10 mouse cellular contexts compared by ENCODE assay signal in the genomic region with DNA sequence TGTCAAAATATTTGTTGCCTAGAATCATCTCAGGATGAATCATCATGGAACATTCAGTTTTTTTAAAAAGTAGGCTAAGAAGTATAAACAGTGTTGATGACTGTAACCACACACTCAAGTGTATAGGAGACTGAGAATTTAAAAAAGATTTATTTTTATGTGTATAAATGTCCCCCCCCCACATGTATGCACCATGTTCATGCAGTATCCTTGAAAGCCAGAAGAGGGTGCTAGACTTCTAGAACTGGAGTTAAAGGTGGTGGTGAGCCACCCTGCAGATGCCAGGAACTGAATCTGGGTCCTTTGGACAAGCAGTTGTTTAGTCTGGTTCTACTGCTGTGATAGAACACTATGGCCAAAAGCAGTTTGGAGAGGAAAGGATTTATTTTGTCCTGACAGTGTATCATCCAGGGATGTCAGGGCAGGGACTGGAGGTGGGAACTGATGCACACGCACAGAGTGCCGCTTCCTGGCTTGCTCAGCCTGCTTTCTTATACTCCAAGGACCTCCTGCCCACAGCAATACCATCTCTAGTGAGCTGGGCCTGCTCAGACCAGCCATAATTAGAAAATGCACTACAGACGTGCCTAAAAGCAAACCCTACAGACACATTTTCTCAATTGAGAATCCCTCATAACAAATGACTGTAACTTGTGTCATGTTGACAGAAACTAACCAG. TPM values are rescaled to one million over a fixed set of nuclear protein-coding genes. Genes with fewer than 3 reads are reported as not detected.
DNase-seq lines count a peak whose midpoint lies in the region; ATAC-seq and TF ChIP-seq lines count a peak whose summit lies in the region.
"Had no signal": no experiment of that assay in that cellular context is flagged by ENCODE, and none has a peak within 500 bp of the region (broad histone marks: within the 10 kb centered on the region; RNA-seq: fewer than 3 reads in every experiment).

No protein-coding gene starts in this region.

- no peak overlapping the region for H3K4me2 ChIP-seq in stomach, postnatal 0 days (replicated peaks; ENCODE audit: low read depth)
- H3K4me2 ChIP-seq: embryonic facial prominence, embryonic 13.5 days; heart, embryonic 15.5 days had no signal

- WGBS in stomach, postnatal 0 days = 57% methylated on average over 3 of the region's 3 CpGs

- intact Hi-C loops in gastrocnemius, adult 2 months (cut with DNase I) = no loop called here

- H3K36me3 ChIP-seq in stomach, postnatal 0 days (ENCODE audit: control insufficient read depth, insufficient read depth, low read length) = 0 out of 2 replicates have a peak, but pooled peaks cover 6% of the 10 kb centered on the region

- H3K9ac ChIP-seq in stomach, postnatal 0 days (ENCODE audit: low read length) = no peak overlapping the region
- H3K9ac ChIP-seq: embryonic facial prominence, embryonic 13.5 days; heart, embryonic 15.5 days had no signal

- TF ChIP-seq CTCF in gastrocnemius, adult 2 months (IDR thresholded peaks at IDR 0.05) = peak; percentile 35
- TF ChIP-seq CTCF in stomach, postnatal 0 days (IDR thresholded peaks at IDR 0.05; ENCODE audit: low read depth) = peak; percentile 59

- H3K9me3 ChIP-seq in stomach, postnatal 0 days (ENCODE audit: control insufficient read depth, low read length) = no peaks in the 10 kb centered on the region
- H3K9me3 ChIP-seq: embryonic facial prominence, embryonic 13.5 days; heart, embryonic 15.5 days had no signal

- no peak for TF ChIP-seq EP300 in stomach, postnatal 0 days (optimal IDR thresholded peaks at IDR 0.05)

- H3K27me3 ChIP-seq in stomach, postnatal 0 days (ENCODE audit: control insufficient read depth, insufficient read depth, low read length) = no peaks in the 10 kb centered on the region
- H3K27me3 ChIP-seq: embryonic facial prominence, embryonic 13.5 days; heart, embryonic 15.5 days had no signal

- no peak for DNase-seq in gastrocnemius, adult 2 months
- no peak for DNase-seq in gastrocnemius, adult 18-20 months (ENCODE audit: low spot score)
- peak; percentile 10 for DNase-seq in retina, postnatal 1 day
- no peak for DNase-seq in retina, embryonic 14.5 days (ENCODE audit: low spot score)
- DNase-seq in ZHBTc4 (ENCODE audit: low read depth, low spot score) = peak; percentile 49
- DNase-seq in stomach, postnatal 0 days (ENCODE audit: low spot score) = no peak
- no peak for DNase-seq in urinary bladder, postnatal 4 days (ENCODE audit: low spot score in 2 of 2)
- no peak for DNase-seq in right cerebral cortex, postnatal 14 days

- ATAC-seq in stomach, postnatal 0 days (ENCODE audit: low FRiP score, low TSS enrichment) = no peak

- H3K4me1 ChIP-seq in stomach, postnatal 0 days (replicated peaks; ENCODE audit: control insufficient read depth, insufficient read depth) = no peaks in the 10 kb centered on the region

- H3K27ac ChIP-seq in gastrocnemius, adult 2 months = peak overlapping the region; percentile 28; the same call in 1 of the 2 replicates
- no peak overlapping the region for H3K27ac ChIP-seq in stomach, postnatal 0 days (replicated peaks)
- H3K27ac ChIP-seq: embryonic facial prominence, embryonic 13.5 days; heart, embryonic 15.5 days had no signal

- no peak overlapping the region for H3K4me3 ChIP-seq in gastrocnemius, adult 2 months
- H3K4me3 ChIP-seq in stomach, postnatal 0 days (ENCODE audit: low read depth, low read length) = no peak overlapping the region
- H3K4me3 ChIP-seq: embryonic facial prominence, embryonic 13.5 days; heart, embryonic 15.5 days had no signal

RNA-seq across cellular contexts. Expression of gene Edem3, which starts 11.9 kb away (rescaled TPM):
- 10 to 100 TPM; 21.1 to 23.6 TPM for total RNA-seq in gastrocnemius, adult 2 months (2021)
- 10 to 100 TPM; 20.3 to 21.9 TPM for total RNA-seq in gastrocnemius, adult 18-20 months (2021)
- 7.2 and 7.5 TPM in 2 replicates for polyA plus RNA-seq in stomach, postnatal 0 days (2015; fragmentation: Nextera tagmentation; extraction: Ambion mirVana)

Comparison
In these comparisons a context has a peak if more than half of its experiments do, and no peak if none do; other contexts are left out.
1. DNase-seq: peak in retina, postnatal 1 day (single experiment) and ZHBTc4 (single experiment); none in gastrocnemius, adult 2 months (single experiment), gastrocnemius, adult 18-20 months (single experiment), retina, embryonic 14.5 days (single experiment), stomach, postnatal 0 days (single experiment), urinary bladder, postnatal 4 days (0 of 2) and right cerebral cortex, postnatal 14 days (single experiment).